Mouse (Mus musculus) thymus, adult 2 months (tissue): Measurements from ENCODE around the gene Sfrp5.

Source experiments
- CTCF ChIP-seq: fragments of 200-500 bp; IDR thresholded peaks from 2 replicates; pipeline ENCODE4 v1.5.1; 2012; ENCODE audit warnings: mild to moderate bottlenecking, control low read depth, low read length, moderate library complexity, borderline replicate concordance; ENCODE audit not compliant: control insufficient read depth, poor library complexity, insufficient read depth; ENCODE audit errors: extremely low read depth
- POLR2A ChIP-seq: fragments of 200-500 bp; IDR thresholded peaks from 2 replicates; pipeline ENCODE4 v1.6.1; 2012; ENCODE audit warnings: mild to moderate bottlenecking, low read length, control low read depth, moderate library complexity; ENCODE audit not compliant: control insufficient read depth, poor library complexity, insufficient read depth; ENCODE audit errors: extremely low read depth

- TF ChIP-seq POLR2A, result no peak
- no peak for TF ChIP-seq CTCF
These were observed 24.4 kb upstream of the Sfrp5 start for GRCm38 (mm10) chr19:42226451-42226850.
